Mouse (Mus musculus): ENCODE data around the gene Esp34. TPM values are rescaled to one million over a fixed set of nuclear protein-coding genes. Genes with fewer than 3 reads are reported as not detected.

Esp34 gene
- not detected in 2 replicates for polyA plus RNA-seq (2014; fragmentation: Nextera tagmentation; extraction: Ambion mirVana)

DNA sequence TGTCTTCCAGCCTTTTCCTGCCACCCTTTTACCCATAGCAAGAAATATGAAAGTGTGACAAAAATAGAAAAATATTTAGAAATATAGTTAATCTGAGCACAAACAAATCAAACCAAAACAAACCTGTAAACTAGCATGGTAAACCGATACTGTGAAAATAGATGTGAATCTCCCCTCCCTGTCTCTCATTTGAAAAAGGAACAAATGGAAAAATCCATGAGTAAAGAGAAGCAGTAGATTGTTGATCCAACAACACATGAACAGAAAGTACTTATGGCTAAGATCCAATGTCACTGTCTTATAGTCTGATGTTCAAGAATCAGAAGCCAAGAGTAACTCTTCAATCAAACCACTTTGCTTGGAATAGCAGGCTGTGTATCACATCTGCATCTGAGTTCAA, at the start of gene Esp34:
Gene Esp34, plus strand, starts transcription at position 301 of the 400 bp plus-strand sequence.
- Histone ChIP-seq H3K27ac (replicated peaks; ENCODE audit: low read depth, low read length) (no peak within 1 kb of the TSS), H3K4me1 (ENCODE audit: control insufficient read depth, insufficient read depth, low read length) (no peaks in the 10 kb centered on the region), H3K4me3 (ENCODE audit: low read depth, low read length) (no peak within 1 kb of the TSS), H3K9ac (replicated peaks; ENCODE audit: low read length) (no peak within 1 kb of the TSS), H3K27me3 (ENCODE audit: control insufficient read depth, insufficient read depth, low read length) (no peaks in the 10 kb centered on the region), H3K4me2 (ENCODE audit: low read depth, low read length) (no peak within 1 kb of the TSS), H3K36me3 (replicated peaks; ENCODE audit: control insufficient read depth, insufficient read depth, low read depth, low read length) (no peaks in the 10 kb centered on the region), H3K9me3 (replicated peaks; ENCODE audit: control insufficient read depth, low read length) (no peaks in the 10 kb centered on the region)
- DNase-seq (ENCODE audit: low spot score) (no peak), ATAC-seq (replicated peaks; ENCODE audit: insufficient number of reproducible peaks, low FRiP score, low TSS enrichment, low read depth) (no peak)
- 84% methylated on average over 1 of the region's 1 CpGs for WGBS

DNA sequence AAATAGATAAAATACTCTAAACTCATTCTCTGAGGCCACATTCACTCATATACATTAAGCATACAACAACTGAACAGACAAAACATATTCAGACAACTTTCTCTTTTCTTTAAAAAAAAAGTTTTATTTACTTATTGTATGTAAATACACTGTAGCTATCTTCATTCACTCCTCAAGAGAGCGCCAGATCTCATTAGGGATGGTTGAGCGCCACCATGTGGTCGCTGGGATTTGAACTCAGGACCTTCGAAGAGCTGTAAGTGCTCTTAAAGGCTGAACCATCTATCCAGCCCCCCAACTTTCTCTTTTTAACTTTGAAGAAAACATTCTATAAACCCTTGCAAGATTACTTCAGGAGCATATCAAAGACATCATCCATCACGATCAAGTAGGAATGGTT, 8.5 kb downstream of the Esp34 start:
- 66% methylated on average over 5 of the region's 5 CpGs for WGBS

More for the DNA sequence above, 8.5 kb downstream of the Esp34 start:
- H3K9ac ChIP-seq (replicated peaks; ENCODE audit: low read length), result no peak overlapping the region
- H3K4me2 ChIP-seq (ENCODE audit: low read depth, low read length), result no peak overlapping the region
- H3K4me1 ChIP-seq (ENCODE audit: control insufficient read depth, insufficient read depth, low read length), result no peaks in the 10 kb centered on the region
- H3K4me3 ChIP-seq (ENCODE audit: low read depth, low read length), result no peak overlapping the region
- H3K36me3 ChIP-seq (replicated peaks; ENCODE audit: control insufficient read depth, insufficient read depth, low read depth, low read length), result no peaks in the 10 kb centered on the region
- H3K27ac ChIP-seq (replicated peaks; ENCODE audit: low read depth, low read length), result no peak overlapping the region
- ATAC-seq (replicated peaks; ENCODE audit: insufficient number of reproducible peaks, low FRiP score, low TSS enrichment, low read depth) (no peak), DNase-seq (ENCODE audit: low spot score) (no peak)
- no peaks in the 10 kb centered on the region for H3K9me3 ChIP-seq (replicated peaks; ENCODE audit: control insufficient read depth, low read length)
- no peaks in the 10 kb centered on the region for H3K27me3 ChIP-seq (ENCODE audit: control insufficient read depth, insufficient read depth, low read length)

Other genes with a start within 250 kb of the Esp34 start
- gene Olfr137, start 246.6 kb upstream of the Esp34 start, polyA plus RNA-seq (2014; fragmentation: Nextera tagmentation; extraction: Ambion mirVana), result not detected in 2 replicates
- gene Olfr136, start 224.4 kb upstream of the Esp34 start, polyA plus RNA-seq (2014; fragmentation: Nextera tagmentation; extraction: Ambion mirVana), result not detected in 2 replicates
- gene Esp36, start 134.0 kb upstream of the Esp34 start, polyA plus RNA-seq (2014; fragmentation: Nextera tagmentation; extraction: Ambion mirVana), result not detected in 2 replicates
- gene Esp31, start 85.3 kb downstream of the Esp34 start, polyA plus RNA-seq (2014; fragmentation: Nextera tagmentation; extraction: Ambion mirVana), result not detected in 2 replicates